Mouse (Mus musculus) thymus, postnatal 25 days (tissue): Measurements from ENCODE around the gene Sectm1b.
A peak's percentile ranks its signal among the peaks of the same experiment; 100 is the strongest.
"Not testable (repeated sequence)": the region's sequence is repeated elsewhere in the genome, so short reads cannot be mapped to it uniquely, and the experiment has no call there.

ENCODE experiments used
- DNase-seq: peaks from one replicate; pipeline ENCODE4 v3.0.0; 2022

The Sectm1b gene

DNA sequence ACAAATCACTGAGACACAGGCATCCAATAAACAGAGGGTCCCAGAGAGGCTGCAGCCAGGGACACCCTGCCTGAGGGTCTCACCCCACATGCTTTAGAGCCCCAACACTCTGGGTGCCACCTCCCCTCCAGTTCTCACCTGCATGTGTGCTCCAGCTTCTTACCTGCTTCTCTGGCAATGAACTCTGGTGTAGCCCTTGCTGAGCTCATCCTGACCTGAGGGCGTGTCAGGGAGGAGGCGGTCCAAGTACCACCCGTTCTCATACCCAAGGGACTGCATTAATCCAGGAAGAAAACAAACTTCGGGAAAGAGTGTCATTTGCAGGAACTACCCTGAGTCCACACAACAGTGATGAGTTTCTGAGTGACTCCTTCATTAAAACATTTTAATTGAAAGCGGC lies at the start of gene Sectm1b:
TSS of gene Sectm1b (minus strand) at position 191 of the 400 bp plus-strand sequence.
- DNase-seq = no peak

DNA sequence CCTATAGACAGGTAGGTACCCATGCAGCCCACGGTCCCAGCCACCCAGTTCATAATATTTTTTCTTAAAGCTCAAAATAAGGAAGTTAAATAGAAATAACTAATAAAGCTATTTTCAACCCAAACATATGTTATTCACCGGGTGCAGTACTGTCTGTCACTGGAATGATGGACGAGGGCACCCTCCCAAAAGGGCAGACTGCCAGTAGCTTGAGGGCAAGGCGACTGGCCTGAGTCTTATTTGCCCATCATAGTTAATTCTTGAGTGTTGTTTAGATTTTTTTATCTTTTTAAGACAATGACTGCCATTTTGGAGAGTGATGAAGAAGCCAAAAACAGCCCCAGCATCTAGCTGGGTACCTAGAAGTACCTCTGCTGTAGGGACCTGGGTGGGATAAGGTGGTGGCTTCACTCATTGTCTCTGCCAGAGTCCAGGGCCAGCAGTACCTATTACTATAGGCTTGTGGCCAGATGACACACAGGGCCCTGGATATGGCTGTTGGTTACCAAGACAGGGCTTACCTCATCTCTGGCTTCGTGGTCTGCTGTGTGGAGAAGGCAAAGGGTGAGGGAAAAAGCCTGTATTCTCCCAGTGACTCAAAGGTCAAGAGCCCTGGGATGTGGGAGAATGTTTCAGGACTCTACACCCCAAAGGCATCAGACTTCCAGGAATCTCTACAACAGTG lies 48.9 kb upstream of the Sectm1b start:
- DNase-seq = no peak

DNA sequence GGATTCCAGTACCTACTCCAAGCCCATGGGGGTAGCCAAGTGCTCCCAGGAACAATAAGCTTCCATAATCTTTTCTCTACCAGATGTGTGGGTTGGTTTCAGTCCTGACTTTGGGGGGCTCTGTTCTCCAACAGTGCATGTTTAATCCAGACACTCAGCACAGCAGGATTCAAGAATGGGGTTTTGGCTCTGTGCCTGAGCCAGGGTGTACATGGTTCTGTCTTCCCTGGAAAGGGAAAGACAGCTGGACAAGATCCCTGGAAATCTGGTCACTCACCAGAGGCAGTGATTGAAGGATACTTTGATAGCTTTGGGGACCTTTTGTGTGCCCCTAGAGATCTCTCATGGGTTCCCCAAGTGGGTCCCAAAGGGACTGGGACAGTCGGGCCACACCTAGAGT lies 48.2 kb upstream of the Sectm1b start:
- DNase-seq = no peak

DNA sequence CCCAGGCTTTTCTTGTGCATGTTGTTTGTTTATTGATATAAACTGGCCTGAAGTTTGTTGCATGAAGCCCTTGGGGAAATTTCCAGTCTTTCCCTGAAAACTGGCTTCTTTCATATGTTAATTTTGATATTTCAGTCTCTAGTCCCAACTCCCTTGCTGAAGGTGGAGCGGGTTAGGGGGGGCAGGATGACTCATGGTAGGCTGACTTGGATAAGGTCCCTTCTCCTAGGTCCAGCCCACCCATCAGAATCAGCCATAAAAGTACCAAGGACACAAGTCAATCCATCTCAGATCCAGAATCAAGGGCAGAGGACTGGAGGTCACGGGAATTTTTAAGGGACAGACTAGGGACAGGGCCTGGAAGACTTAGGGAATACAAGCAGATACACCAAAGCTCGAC lies 47.7 kb upstream of the Sectm1b start:
- no peak for DNase-seq

DNA sequence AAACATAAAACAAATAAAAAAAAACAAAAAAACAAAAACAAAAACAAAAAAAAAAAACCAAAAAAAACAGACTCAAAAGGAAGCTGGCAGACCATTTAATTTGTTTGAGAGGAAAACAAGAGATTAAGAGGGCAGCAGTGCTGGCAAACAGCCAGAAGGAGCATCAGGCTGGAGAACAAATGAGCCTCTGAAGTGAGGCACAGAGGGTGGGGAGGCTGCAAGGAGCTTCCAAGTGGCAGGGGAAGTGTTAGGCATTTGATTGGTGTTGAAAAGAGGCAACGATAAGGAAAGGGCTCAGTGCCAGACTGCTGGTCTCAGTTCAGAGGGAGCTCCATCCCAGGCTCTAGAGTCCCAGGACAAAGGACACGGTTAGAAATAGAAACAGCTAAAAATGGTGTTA lies 46.6 kb upstream of the Sectm1b start:
- DNase-seq = no peak

DNA sequence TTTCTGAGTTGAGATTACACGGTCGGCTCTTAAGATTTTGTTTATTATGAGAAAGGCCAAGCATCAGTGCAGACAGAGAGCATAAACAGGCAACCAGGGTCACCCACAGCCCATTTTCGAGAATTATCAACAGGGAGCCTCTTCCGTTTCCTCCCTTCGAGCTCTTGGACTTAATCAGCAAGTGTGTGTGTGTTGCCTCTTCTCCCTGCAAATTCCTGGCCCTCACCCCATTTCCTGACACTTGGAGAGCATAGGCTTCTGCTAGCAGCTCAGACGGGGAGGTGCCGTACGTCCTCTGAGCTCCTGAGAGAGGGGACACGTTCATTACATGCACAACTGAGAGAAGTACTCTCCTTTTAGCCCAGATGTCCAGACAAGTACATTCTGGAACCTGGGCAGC lies 44.7 kb upstream of the Sectm1b start:
- no peak for DNase-seq

DNA sequence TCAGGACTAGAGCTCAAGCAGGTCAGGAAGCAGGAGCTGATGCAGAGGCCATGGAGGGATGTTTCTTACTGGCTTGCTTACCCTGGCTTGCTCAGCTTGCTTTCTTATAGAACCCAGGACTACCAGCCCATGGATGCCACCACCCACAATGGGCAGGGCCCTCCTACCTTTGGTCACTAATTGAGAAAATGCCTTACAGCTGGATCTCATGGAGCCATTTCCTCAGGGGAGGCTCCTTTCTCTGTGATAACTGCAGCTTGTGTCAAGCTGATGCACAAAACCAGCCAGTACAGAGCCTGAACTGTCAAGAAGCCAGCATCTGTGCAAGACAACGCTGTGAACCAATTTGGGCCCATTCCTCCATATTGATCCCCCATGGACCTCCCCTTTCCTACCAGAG lies 43.9 kb upstream of the Sectm1b start:
- DNase-seq = not testable (repeated sequence)

DNA sequence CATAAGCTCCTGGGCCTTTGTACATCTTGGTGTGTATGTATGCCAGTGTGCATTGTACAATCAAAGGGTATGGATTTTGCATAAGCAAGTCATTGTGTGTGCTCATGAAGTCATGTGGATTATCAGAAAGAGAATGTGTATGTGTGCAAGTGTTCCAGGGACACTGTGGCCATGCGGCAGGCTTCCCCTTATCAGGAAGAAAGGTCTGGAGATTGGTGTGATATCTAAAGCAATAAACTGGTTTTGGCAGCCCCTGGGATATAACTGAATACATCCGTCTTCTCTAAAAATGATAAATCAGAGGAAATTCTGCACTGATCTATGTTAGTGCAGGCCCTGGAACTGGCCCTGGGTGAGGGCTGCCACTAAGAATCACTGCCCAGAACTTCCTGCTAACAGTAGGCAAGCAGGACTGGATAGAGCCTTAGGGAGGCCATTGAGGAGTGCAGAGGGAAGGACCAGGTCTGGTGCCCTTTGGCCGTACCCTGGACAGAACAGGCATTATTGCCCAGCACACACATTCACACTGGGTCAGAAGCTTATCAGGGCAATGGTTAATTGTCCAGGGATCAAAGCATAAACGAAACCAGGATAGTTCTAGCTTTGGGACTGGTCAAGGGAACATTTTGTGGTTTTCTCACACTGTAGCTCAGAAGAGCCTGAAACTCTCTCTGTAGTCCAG lies 37.9 kb upstream of the Sectm1b start:
- no peak for DNase-seq

DNA sequence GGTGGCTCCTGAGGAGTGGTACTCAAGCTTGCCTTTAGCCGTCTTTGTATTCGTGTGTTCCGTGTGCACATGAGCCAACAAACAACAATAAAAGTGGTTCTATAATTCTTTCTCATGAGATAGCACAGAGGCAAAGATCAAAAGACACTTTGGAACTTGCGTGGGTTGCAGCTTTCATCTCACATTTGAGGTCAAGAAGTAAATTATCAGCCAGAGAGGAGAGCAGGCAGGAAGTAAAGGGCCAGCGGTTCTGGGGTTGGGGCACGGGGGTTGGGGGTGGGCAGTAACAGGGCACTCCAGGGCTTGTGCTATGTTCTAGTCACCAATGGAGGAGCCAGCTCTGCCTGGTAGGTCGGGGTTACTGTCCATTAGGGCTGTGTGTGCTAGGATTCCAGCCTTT lies 37.3 kb upstream of the Sectm1b start:
- DNase-seq = no peak

DNA sequence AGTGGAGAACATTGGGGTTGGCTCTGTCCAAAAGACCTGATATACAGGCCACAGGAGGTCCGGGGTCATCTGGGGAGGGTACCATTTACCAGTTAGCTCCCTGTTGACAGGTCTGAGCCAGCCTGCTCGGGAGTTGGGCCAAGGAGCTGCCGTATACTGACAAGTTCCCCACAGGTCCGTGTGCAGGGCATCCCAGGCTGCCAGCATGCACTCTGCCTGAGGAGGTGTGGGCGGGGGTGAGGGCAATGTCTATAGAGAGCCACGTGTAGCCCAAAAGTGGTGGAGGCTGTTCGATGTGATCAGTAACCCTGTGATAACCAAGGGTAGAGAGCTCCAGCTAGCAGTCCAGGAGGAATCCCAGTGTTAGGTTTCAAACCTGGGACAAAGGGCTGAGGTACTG lies 36.4 kb upstream of the Sectm1b start:
- DNase-seq = no peak

DNA sequence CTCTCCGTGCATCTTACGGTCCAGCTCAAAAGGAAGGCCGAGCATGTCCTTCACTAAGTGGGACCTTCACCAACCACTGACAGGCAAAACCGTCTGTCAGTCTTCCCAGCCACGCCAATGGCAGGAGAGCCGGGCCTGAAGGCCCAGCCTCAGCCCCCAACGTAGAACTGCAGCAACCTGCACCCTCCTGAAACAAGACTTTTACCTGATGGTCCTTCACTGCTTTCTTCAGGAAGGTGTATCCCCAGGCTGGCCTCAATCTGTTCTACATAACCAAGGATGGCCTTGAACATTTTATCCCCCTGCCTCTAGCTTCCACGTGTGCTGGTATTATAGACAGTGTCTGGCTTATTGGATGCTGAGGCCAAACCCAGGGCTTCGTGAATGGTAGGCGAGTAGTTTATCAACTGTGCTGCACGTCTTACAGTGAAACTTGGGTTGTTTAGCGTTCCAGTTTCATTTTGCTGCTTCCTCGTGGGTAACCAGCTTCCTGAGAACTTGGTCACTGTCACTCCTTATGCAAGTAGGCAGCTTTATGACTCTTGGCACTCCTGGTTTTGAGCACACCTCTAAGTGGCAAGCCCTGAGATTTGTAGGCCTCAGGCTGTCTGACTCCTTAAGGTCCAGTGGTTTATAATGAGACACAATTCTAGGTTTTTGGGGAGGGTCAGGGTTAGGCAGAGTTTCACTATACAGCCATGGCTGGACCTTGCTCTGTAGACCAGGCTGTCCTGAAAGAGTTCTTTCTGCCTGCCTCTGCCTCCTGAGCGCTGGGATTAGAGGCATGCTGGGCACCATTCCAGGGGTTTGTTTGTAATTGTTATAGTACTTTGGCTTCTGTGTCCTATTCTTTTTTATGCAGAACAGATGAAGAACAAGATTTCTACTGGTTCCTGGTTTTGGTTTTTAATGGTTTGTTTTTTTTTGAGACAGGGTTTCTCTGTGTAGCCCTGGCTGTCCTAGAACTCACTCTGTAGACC lies 29.5 kb upstream of the Sectm1b start:
- no peak for DNase-seq

DNA sequence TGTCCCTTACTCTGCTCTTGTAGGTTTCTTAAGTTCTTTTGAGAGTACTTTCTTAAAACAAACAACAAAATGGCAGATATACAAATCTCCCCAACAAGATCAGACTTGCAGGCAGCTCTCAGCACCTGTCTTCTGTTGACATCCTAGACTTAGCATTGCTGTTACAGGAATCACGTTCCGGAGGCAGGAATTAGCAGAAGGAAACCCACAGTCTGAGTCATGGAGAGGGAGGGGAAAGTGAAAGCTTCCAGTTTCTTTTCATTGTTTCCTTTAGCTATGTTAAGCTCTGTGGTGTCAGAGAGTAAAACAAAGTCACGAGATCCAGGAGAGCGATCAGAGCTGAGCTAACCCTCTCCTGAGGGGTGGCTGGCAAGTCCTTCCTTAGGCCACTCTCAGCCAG lies 27.6 kb upstream of the Sectm1b start:
- DNase-seq = no peak

DNA sequence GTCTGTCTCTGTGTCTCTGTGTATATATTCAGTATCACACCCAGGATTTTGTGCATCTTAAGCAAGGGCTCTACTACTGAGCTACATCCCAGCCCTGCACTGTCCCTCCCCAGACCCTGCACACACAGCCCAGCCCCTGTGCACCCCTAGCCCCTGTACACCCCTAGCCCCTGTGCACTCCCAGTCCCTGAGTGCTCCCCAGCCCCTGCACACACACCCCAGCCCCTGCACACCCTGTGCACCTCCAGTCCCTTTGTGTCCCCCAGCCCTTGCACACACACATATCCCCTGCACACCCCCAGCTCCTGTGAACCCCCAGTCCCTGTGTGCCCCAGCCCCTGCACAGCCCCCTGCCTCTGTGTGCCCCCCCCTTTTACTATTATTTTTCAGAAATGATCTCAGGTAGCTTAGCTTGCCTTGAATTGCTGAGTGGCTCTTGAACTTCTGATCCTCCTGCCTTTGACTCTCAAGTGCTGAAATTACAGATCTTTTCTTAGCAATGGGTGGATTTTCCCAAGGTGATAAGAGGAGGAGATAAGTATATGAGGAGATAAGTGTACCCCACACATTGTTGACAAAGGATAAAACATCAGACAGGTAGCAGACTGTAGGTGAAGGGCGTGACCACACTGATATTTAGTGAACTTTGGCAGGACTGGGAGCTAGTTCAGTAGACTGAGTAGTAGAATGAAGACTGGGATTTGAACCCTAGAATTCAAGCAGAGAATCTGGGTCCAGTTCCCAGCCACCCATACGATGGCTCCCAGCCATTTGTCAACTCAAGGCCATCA lies 26.6 kb upstream of the Sectm1b start:
- DNase-seq = no peak

DNA sequence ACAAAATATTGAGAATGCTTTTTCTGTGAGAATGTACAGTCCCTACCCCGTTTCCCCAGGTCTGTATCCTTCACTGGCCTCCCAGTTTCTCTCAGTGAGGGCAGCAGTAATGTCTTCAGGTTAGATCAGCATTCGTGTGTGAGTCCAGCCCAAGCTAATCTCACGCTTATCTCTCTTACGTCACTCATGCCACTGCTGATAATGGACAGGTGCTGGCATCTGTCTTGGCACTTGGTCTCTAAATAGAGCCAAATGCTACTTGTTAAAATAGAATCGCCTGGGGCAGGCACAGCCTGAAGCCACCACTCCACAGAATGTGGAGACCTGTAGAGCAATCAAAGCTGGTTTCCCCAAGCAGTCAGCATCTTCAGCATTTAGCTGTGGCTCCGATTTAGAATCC lies 25.6 kb upstream of the Sectm1b start:
- no peak for DNase-seq

DNA sequence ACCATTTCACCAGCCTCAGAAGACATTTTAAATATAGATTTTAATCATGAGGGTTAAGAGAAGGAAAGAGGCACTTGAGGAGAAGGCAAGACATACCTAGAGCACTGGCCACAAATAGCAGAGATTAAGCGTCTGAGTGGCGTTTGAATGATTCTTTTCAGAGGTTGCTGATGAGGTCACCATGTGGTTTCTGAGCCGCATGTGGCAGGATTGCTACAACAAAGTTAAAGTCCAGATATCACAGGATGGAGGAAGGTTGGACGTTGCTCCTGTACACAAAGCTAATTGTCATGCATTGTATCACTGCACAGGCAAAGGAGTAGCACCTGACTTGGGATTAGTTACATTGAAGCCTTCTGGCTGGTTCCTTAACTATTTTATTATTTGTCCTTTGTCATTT lies 22.9 kb upstream of the Sectm1b start:
- DNase-seq = no peak

DNA sequence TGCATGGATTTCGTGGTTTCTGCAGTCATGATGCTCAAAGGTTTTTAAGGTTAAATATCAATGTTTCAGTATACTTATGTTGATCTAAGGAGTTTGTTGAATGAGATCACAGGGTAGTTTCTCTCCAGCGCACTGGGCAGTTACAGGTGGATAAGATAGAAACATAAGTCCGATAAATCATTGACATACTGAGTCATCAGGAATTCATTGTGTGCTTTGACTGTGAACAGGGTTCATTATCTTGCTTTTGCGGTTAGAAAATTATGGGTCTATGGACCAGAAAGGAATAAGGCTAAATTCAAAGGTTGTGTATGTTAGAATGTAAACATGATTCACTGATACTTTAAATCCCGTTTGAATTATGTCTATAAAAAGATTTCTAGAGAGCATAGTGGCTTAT lies 21.8 kb upstream of the Sectm1b start:
- no peak for DNase-seq

DNA sequence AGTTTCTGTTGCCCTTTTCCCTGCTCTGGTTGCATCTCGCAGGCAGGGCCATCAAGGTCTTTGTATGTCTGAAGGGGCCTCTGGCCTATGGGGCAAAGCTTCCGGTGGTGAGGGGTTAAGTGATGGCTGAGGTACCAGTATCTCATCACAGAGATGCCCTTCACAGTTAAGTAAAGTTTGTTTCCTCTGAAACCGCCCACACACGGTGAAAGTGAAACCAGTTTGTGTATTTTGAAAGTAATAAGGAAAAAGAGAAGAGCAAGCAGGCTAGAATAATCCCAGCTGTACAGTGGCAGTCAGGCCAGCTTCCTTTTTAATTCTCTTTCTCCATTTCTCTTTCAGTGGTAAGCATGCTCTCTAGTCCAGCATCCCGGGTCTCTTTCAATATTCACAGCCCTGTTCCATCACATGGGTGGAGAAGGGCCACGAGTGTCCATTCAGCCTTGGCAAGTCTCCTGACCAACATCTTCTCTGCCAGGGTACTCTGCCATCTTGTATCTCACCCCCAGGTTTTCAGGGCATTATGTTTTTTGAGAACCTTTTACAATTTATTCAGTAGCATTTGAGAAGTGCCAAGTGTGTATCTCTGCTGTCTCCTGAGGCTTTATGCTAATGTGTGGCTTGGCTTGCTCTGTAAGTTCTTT lies 19.6 kb upstream of the Sectm1b start:
- DNase-seq = peak; percentile 44

DNA sequence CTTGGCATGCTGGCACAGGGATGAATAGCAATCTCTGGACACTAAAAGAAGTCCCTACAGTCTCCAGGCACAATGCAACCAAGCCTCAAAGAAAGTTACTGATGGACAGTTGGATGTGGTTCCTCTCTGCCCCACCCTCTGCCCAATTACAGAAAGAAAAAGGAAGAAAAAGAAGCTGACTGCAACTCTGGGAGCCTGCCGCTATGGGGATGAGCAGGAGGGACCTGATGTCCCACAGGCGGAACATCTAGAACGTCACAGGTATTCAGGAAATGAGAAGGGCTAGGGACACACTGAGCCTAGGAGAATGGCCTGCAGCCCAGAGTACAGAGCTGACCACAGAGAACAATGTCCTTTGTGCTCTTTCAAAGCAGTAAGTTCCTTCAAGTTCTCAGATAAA lies 18.9 kb upstream of the Sectm1b start:
- DNase-seq = no peak

DNA sequence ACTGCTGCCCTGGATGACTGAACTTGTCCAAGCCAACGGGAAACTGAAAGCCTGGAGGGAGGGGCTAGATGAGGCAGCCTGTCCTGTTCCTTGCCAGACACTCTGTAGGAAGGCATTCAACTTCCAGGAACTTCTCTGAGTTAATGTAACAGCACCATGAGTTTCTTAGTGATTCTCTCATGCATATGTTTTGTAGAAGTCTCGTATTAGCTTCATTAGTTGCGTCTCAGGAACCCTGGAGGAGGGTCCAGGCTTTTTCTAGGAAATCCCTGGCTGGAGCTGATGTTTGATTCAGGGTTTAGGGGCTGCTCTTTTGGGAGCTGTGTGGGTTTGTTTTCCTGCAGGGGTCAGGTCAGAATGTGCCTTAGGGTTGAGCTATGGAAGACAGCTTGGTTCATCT lies 17.8 kb upstream of the Sectm1b start, which contains the start of gene Sectm1a:
TSS of gene Sectm1a (minus strand) at position 101 of the 400 bp plus-strand sequence.
- DNase-seq = no peak

DNA sequence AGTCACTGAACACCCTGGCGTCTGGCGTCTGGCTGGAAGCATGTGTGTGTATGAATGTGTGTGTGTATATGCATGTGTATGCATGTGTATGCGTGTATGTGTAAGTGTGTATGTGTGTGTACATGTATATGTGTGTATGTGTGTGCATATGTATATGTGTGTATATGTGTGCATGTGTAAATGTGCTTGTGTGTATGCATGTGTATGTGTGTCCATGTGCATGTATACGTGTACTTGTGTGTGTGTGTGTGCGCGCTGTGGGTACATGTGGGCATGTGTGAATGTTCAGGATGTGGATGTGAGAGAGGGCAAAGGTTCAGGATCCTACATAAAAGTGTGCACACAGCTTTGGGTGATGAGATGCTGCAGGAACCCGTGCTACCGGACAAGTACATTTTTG lies 17.0 kb upstream of the Sectm1b start:
- no peak for DNase-seq

DNA sequence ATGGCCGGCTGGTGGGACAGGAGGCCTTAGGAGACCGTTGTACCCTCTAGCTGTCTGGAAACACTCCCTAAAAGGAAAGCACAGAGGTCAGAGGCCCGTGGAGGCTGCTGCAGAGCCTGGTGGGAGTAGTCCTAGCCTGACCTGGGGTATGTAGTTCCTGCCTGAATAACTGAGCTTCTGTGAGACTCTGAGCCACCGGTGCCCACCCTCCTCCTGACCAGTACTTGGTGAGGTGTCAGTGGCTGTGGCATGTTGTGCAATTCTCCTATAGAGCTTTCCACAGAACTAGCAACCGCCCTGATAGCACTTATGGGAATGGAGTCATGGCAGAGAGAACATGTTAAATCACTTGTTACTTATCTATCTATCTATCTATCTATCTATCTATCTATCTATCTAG lies 12.3 kb upstream of the Sectm1b start:
- DNase-seq = no peak

DNA sequence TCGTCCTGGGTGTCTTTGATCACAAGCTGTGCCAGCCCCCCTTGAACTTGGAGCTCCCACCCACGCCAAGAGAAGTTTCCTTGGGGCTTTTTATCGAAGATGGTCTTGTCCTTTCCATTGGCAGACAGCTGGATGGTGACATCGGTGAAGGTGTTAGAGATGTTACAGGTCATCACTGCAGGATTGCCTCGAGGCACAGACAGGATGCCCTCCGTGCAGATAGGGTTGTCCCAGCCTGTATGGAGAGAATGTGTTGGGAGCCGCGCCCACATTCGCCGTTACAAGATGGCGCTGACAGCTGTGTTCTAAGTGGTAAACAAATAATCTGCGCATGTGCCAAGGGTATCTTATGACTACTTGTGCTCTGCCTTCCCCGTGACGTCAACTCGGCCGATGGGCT lies 6.3 kb upstream of the Sectm1b start:
- DNase-seq = not testable (repeated sequence)
